Mouse (Mus musculus) cerebellum, adult 2 months (tissue): Measurements from ENCODE around the gene Dgkz. TPM values are rescaled to one million over a fixed set of nuclear protein-coding genes. Genes with fewer than 3 reads are reported as not detected.

Source experiments
- DNase-seq, 2 experiments: peaks; one replicate each; pipeline ENCODE4 v3.0.0; 2021
- H3K27ac ChIP-seq: fragments of 200-500 bp; 2 replicates; pipeline ENCODE4 v1.5.1; 2012; ENCODE audit warnings: low read length, control low read depth, inconsistent platforms; ENCODE audit not compliant: insufficient read depth
- H3K27me3 ChIP-seq: fragments of 200-500 bp; 2 replicates; pipeline ENCODE4 v1.6.1; 2012; ENCODE audit warnings: inconsistent platforms, mild to moderate bottlenecking, low read length, moderate library complexity; ENCODE audit not compliant: control insufficient read depth, insufficient read depth
- H3K4me1 ChIP-seq: fragments of 200-500 bp; 2 replicates; pipeline ENCODE4 v1.6.1; 2011; ENCODE audit warnings: low read length; ENCODE audit not compliant: control insufficient read depth, insufficient read depth
- H3K4me3 ChIP-seq: fragments of 200-500 bp; replicated peaks from 2 replicates; pipeline ENCODE3; 2011; ENCODE audit warnings: mild to moderate bottlenecking, low read depth, low read length, control low read depth; ENCODE audit not compliant: insufficient read depth
- CTCF ChIP-seq: fragments of 200-500 bp; IDR thresholded peaks from 2 replicates; pipeline ENCODE4 v1.5.1; 2011; ENCODE audit warnings: low read depth, mild to moderate bottlenecking, control low read depth, low read length, moderate library complexity, borderline replicate concordance; ENCODE audit not compliant: insufficient read depth
- POLR2A ChIP-seq: fragments of 200-500 bp; IDR thresholded peaks from 2 replicates; pipeline ENCODE4 v1.6.1; 2011; ENCODE audit warnings: low read length, control low read depth, borderline replicate concordance; ENCODE audit not compliant: insufficient read depth
- WGBS: fragments of 180-500 bp; shearing (Covaris S2); methylation state at CpG from one replicate; pipeline ENCODE4 v1.1.7; 2018; 5-methylcytosine and 5-hydroxymethylcytosine counted together
- polyA plus RNA-seq: library from polyadenylated mRNA; depleted of rRNA; stranded (reverse); fragments of >200 nt; gene quantifications from 2 replicates; pipeline ENCODE4 v1.2.3, GENCODE M21; 2012

The Dgkz gene
- polyA plus RNA-seq, 1 experiment = 716 TPM

DNA sequence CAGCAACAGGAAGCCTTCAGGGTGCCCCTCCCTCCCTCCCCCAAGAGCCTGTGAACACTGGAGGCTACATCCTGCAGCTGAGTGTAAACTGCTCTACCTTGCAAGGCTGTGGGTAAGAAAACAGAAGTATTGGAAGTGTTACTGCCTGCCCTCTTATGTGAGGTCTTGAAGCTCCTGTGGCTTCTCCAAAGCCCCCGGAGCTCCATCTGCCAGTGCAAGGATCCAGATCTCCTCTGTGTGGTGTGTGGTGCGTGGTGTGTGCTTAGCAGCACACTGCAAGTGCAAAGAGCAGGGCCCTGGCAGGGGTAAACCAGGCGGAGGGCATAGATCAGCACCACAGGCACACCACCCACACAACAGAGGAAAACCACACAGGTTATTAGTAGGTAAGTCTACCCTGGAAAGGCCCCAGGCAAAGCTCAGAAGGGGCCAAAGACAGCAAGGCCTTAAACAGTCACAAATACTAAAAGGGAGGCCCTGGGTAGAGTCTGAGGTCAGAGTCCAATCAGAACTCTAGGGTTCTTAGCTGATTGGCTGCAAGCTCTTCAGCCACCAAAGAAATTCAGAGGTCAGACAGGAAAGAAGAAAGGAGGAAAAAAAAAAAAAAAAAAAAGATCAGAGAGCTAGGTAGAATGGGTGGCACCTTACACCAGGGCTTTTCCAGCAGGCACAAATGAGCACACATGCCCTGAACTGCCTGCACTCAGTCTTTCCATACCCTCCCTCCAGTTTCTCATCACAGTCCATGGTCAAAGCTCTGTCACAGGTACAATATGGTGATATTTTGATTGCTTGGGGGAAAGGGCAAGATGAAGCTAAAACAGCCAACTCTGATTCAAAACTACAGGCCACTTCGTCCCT lies 13.5 kb downstream of the Dgkz start:
- H3K4me3 ChIP-seq = peak overlapping the region; percentile 100
- WGBS = 7% methylated on average over 4 of the region's 4 CpGs
- no peak for TF ChIP-seq CTCF
- 0 out of 2 replicates have a peak, but pooled peaks have one; percentile 11 for TF ChIP-seq POLR2A
- H3K4me1 ChIP-seq = peaks cover 33% of the 10 kb centered on the region
- DNase-seq = peak in 1 of 2 experiments; percentile 62
- peak overlapping the region; percentile 96 for H3K27ac ChIP-seq
- H3K27me3 ChIP-seq = no peaks in the 10 kb centered on the region

DNA sequence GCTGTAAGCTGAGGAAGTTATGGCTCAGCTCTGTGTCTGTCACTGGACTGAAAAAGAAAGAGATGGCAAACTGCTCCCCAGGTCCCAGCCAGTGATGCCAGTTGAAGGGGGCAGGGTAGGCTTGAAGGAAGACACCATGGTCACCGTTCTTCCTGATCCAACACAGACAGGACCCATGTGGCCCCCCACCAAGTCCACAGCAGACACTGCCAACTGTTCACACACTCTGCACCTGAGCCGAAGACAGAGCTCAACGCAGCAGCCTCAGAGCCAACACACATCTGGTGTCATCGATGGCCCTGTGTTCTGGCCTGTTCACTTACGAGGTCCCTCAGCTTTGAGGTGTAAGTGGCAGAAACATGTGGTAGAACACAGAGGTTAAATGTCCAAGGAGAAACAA lies 15.2 kb downstream of the Dgkz start:
- WGBS = 25% methylated on average over 5 of the region's 5 CpGs
- Histone ChIP-seq H3K4me3 (peak overlapping the region; percentile 34), H3K27me3 (no peaks in the 10 kb centered on the region), H3K4me1 (peaks cover 50% of the 10 kb centered on the region), H3K27ac (peak overlapping the region; percentile 90)
- no peak for TF ChIP-seq CTCF
- no peak for TF ChIP-seq POLR2A
- DNase-seq = peak in 1 of 2 experiments; percentile 49

DNA sequence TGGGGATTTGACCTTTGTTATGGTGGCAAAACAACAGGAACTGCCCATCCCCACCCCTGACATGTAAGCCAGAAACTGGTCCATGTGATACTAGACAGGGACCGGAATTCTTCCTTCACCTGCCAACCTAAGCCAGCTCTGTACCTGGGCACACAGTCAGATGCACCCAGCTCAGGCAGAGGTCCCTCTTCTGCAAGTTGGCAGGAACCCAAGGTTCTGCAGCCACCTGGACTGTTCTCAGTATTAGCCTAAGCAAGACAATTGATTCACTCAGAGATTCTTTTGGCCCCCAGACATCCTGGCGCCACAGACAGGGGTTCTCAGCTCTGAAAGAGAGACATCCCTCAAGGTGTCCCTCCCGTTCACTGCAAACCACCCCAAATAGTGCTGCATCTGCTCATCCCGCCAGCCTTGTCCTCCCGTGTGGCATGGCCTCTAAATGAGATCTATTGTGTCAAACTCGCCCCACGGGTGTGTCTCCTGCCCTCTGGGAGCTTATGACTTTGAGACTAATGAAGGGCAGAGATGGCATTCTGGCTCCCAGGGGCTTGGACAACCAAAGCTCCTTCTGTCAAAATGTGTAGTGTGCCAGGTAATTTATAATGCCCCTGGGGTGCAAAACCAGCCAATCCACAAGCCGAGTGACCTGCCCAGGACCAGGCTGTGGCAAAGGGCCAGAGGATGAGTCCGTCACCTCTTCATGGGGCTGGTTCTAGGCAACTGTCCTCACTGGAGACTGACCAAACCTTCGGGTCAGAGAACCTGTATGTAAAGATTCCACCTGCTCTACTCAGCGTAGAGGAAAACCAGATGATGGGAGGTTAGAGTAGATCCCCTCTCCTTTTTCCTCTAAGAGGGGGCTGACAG lies 15.9 kb downstream of the Dgkz start:
- no peak for TF ChIP-seq CTCF
- TF ChIP-seq POLR2A = peak; percentile 15; the same call in 1 of the 2 replicates
- WGBS = 8% methylated on average over 11 of the region's 11 CpGs
- peak; percentile 85 to 95 for DNase-seq
- H3K4me3 ChIP-seq = peak overlapping the region; percentile 34
- no peaks in the 10 kb centered on the region for H3K27me3 ChIP-seq
- H3K27ac ChIP-seq = peak overlapping the region; percentile 90
- H3K4me1 ChIP-seq = peaks cover 56% of the 10 kb centered on the region

DNA sequence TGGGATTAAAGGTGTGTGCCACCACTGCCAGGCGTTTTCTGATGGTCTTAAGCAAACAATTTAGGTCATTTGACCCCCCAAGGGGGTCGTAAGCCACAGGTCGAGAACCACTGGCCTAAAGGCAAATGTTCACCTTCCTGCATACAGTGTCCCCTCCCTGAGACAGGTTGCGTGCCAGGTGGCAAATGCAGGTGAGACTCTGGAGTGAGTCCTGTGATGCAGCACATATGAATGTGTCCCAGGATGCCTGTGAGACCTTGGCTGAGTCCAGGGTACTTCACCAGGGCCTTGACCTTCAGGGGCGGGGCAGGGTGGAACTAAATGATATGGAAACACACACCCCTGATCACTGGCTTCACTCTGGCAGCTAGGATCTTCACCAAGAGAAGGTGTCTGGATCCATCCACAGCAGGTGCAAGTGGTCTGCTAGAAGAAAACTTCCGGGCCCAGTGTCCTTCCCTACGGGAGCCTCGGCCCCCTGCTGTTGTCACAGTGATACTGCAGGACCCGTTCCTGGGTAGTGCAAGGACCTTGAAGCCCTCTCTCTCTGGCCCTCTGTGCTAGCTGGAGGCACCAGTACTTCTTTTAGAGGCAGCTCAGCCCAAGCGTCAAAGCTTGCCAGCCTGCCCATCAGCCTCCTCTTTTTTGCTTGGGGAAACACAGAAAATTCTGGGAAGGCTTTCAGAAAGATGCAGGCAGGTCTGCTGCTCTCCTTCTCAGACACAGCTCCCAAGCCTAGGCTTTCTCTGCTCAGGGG lies 16.8 kb downstream of the Dgkz start:
- WGBS = 39% methylated on average over 10 of the region's 10 CpGs
- Histone ChIP-seq H3K4me3 (no peak overlapping the region), H3K4me1 (peaks cover 59% of the 10 kb centered on the region), H3K27me3 (no peaks in the 10 kb centered on the region), H3K27ac (peak overlapping the region; percentile 90)
- TF ChIP-seq POLR2A (no peak), CTCF (no peak; the same call in 1 of the 2 replicates)
- DNase-seq = peak in 1 of 2 experiments; percentile 66

DNA sequence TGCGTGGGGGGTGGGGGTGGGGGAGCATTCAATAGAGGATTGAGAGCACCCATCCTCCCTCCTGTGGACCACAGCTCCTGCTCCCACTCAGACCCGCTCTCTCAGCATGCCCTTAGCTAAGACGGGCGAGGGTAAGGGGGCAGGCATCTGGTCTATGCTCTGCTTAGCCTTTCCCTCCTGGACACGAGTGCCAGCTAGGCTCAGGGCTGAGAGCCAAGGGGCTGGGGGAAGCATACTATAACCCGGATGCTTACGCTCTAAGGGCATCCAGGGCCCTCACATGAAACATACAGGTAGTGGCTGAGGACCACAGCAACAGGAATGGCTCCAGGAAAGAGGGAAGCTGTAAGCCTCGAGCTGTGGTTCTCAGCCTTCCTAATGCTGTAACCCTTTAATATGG lies 17.6 kb downstream of the Dgkz start:
- DNase-seq = no peak
- H3K4me1 ChIP-seq = peaks cover 66% of the 10 kb centered on the region
- 34% methylated on average over 8 of the region's 8 CpGs for WGBS
- no peak overlapping the region for H3K4me3 ChIP-seq
- H3K27ac ChIP-seq = peak overlapping the region; percentile 45
- H3K27me3 ChIP-seq = no peaks in the 10 kb centered on the region
- TF ChIP-seq POLR2A (no peak), CTCF (no peak)

DNA sequence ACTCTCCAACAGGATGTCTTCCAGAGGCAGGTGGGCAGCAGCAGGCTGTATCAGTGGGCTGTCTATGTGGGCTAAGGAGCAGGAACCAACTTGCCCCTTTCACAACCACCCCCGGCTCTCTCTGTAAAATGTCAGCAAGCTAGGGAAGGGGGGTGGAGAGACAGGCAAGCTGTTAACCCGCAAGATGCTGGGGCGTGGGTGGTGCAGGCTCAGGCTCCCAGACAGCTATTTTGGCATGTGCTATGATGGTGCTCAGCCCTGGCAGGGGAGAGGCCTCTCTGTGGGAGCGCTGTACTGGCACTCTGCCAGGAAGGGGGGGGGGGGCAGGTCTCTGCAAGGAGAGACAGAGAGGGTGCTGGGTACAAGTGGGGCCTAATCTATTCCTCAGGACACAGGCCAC lies 18.6 kb downstream of the Dgkz start:
- Histone ChIP-seq H3K27me3 (no peaks in the 10 kb centered on the region), H3K4me1 (peaks cover 69% of the 10 kb centered on the region), H3K27ac (peak overlapping the region; percentile 77), H3K4me3 (peak overlapping the region; percentile 23)
- WGBS = 1% methylated on average over 4 of the region's 4 CpGs
- no peak for TF ChIP-seq CTCF
- TF ChIP-seq POLR2A = no peak
- DNase-seq = peak; percentile 56 to 62

DNA sequence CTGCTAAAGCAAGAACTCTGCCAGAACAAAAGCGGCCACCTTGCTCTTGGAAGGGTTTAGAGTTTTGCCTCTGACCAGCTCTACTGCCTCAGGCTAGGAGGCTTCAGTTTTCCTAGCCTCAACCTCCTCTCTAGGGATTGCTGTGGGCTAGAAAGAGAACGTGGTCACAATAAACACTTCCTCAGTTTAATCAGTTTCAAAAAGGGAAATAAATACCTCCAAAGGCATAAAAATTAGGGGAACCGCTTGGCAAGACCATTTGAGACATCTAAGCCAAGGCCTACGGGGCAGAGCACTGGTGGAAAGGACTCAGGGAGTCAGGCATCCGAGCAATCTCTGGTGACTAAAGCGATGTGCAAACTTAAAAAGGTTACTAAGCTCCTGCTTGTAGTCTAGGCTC lies 19.8 kb downstream of the Dgkz start:
- Histone ChIP-seq H3K4me1 (peaks cover 77% of the 10 kb centered on the region), H3K4me3 (no peak overlapping the region), H3K27me3 (no peaks in the 10 kb centered on the region), H3K27ac (peak overlapping the region; percentile 44)
- no peak for DNase-seq
- 46% methylated on average over 6 of the region's 6 CpGs for WGBS
- no peak for TF ChIP-seq CTCF
- TF ChIP-seq POLR2A = no peak
